ENCODE assay signal across 9 mouse cellular contexts in genomic region chr2:125122288-125122623, GRCm38 (mm10). TPM values are rescaled to one million over a fixed set of nuclear protein-coding genes. Genes with fewer than 3 reads are reported as not detected.
DNase-seq lines count a peak whose midpoint lies in the region; ATAC-seq and TF ChIP-seq lines count a peak whose summit lies in the region.
"Had no signal": no experiment of that assay in that cellular context is flagged by ENCODE, and none has a peak within 500 bp of the region (broad histone marks: within the 10 kb centered on the region; RNA-seq: fewer than 3 reads in every experiment).

No protein-coding gene starts in this region.

- peaks cover 43% of the 10 kb centered on the region for H3K4me1 ChIP-seq in erythroblast, embryonic 14.5 days (ENCODE audit: control insufficient read depth)
- peaks cover 66% of the 10 kb centered on the region for H3K4me1 ChIP-seq in E14TG2a.4 (replicated peaks; ENCODE audit: low read depth, low read length)
- peaks cover 23% of the 10 kb centered on the region for H3K4me1 ChIP-seq in forebrain, embryonic 16.5 days (replicated peaks; ENCODE audit: control insufficient read depth, insufficient read depth, low read length)

- H3K4me3 ChIP-seq in erythroblast, embryonic 14.5 days (replicated peaks) = peak overlapping the region; percentile 92
- H3K4me3 ChIP-seq in E14TG2a.4 (replicated peaks; ENCODE audit: low read length) = peak overlapping the region; percentile 87
- peak overlapping the region; percentile 74 for H3K4me3 ChIP-seq in forebrain, embryonic 16.5 days (replicated peaks; ENCODE audit: low read length)

- H3K9me3 ChIP-seq in erythroblast, embryonic 14.5 days (ENCODE audit: control insufficient read depth, low read length) = peaks cover 2% of the 10 kb centered on the region; the same call in 1 of the 2 replicates
- no peaks in the 10 kb centered on the region for H3K9me3 ChIP-seq in E14TG2a.4 (ENCODE audit: low read length)
- no peaks in the 10 kb centered on the region for H3K9me3 ChIP-seq in forebrain, embryonic 16.5 days (ENCODE audit: control insufficient read depth, low read length)

- WGBS in forebrain, embryonic 16.5 days = under 1% methylated on average over 4 of the region's 4 CpGs

- peak; percentile 4 for DNase-seq in lung, postnatal 25 days (ENCODE audit: low spot score)
- DNase-seq in cerebellum, adult 11 months = no peak
- no peak for DNase-seq in adrenal gland, postnatal 14 days
- no peak for DNase-seq in kidney, postnatal 10 days

- H3K9ac ChIP-seq in forebrain, embryonic 16.5 days (replicated peaks; ENCODE audit: low read depth, low read length) = peak overlapping the region; percentile 95

- peaks cover 27% of the 10 kb centered on the region for H3K36me3 ChIP-seq in erythroblast, embryonic 14.5 days (ENCODE audit: control insufficient read depth)
- peaks cover 19% of the 10 kb centered on the region; the same call in 1 of the 2 replicates for H3K36me3 ChIP-seq in E14TG2a.4 (ENCODE audit: insufficient read depth, low read length)
- no peaks in the 10 kb centered on the region for H3K36me3 ChIP-seq in forebrain, embryonic 16.5 days (ENCODE audit: control insufficient read depth, insufficient read depth)

- no peak for TF ChIP-seq CTCF in E14TG2a.4 (conservative IDR thresholded peaks at IDR 0.05; ENCODE audit: low read length)

- H3K4me2 ChIP-seq in forebrain, embryonic 16.5 days (ENCODE audit: low read length) = peak overlapping the region; percentile 94

- peaks cover 13% of the 10 kb centered on the region for H3K27me3 ChIP-seq in erythroblast, embryonic 14.5 days (ENCODE audit: control insufficient read depth)
- H3K27me3 ChIP-seq in E14TG2a.4 (ENCODE audit: insufficient read depth, low read length) = no peaks in the 10 kb centered on the region
- H3K27me3 ChIP-seq in forebrain, embryonic 16.5 days (replicated peaks; ENCODE audit: control insufficient read depth, insufficient read depth, low read length) = no peaks in the 10 kb centered on the region
- H3K27me3 ChIP-seq: CH12.LX had no signal

- peak overlapping the region; percentile 96 for H3K27ac ChIP-seq in forebrain, embryonic 16.5 days (ENCODE audit: low read length)

- ATAC-seq in erythroblast, adult 5-6 weeks (replicated peaks; ENCODE audit: low FRiP score, poor library complexity, severe bottlenecking) = no peak
- ATAC-seq in forebrain, embryonic 16.5 days = peak; percentile 39

RNA-seq across cellular contexts. Expression of gene Myef2, which starts 1.2 kb away (rescaled TPM):
- polyA plus RNA-seq in erythroblast, embryonic 14.5 days (2012) = 1.9 and 2.1 TPM in 2 replicates
- total RNA-seq in erythroblast, adult 5-6 weeks (2015; ENCODE audit: low replicate concordance) = 7.5 and 15.4 TPM in 2 replicates
- 32.5 and 38.1 TPM in 2 replicates for total RNA-seq in erythroblast, adult 5-6 weeks (2017; ENCODE audit: low replicate concordance)
- polyA plus RNA-seq in forebrain, embryonic 16.5 days (2015; fragmentation: Nextera tagmentation; extraction: Ambion mirVana) = 262 and 276 TPM in 2 replicates
- 37.3 and 37.7 TPM in 2 replicates for total RNA-seq in adrenal gland, postnatal 14 days (2021)
- total RNA-seq: CH12.LX had no signal

RNA-seq across cellular contexts. Expression of gene Ctxn2, which starts 14.2 kb away (rescaled TPM):
- not detected in 2 replicates for polyA plus RNA-seq in erythroblast, embryonic 14.5 days (2012)
- not detected in 2 replicates for total RNA-seq in erythroblast, adult 5-6 weeks (2015; ENCODE audit: low replicate concordance)
- not detected in 2 replicates for total RNA-seq in erythroblast, adult 5-6 weeks (2017; ENCODE audit: low replicate concordance)
- 3.8 and 6.8 TPM in 2 replicates for polyA plus RNA-seq in forebrain, embryonic 16.5 days (2015; fragmentation: Nextera tagmentation; extraction: Ambion mirVana)
- not detected in 2 replicates for total RNA-seq in adrenal gland, postnatal 14 days (2021)
- total RNA-seq: CH12.LX had no signal

RNA-seq across cellular contexts. Expression of gene Slc12a1, which starts 30.0 kb away (rescaled TPM):
- polyA plus RNA-seq in erythroblast, embryonic 14.5 days (2012) = not detected in 2 replicates
- not detected in 2 replicates for total RNA-seq in erythroblast, adult 5-6 weeks (2015; ENCODE audit: low replicate concordance)
- total RNA-seq in erythroblast, adult 5-6 weeks (2017; ENCODE audit: low replicate concordance) = not detected in 2 replicates
- polyA plus RNA-seq in forebrain, embryonic 16.5 days (2015; fragmentation: Nextera tagmentation; extraction: Ambion mirVana) = 0.04 TPM in 1 of 2 replicates, not detected in the other
- total RNA-seq in adrenal gland, postnatal 14 days (2021) = not detected in 2 replicates

RNA-seq across cellular contexts. Expression of gene Slc24a5, which starts 54.3 kb away (rescaled TPM):
- polyA plus RNA-seq in erythroblast, embryonic 14.5 days (2012) = not detected in 2 replicates
- total RNA-seq in erythroblast, adult 5-6 weeks (2015; ENCODE audit: low replicate concordance) = not detected in 2 replicates
- total RNA-seq in erythroblast, adult 5-6 weeks (2017; ENCODE audit: low replicate concordance) = 0.98 TPM in 1 of 2 replicates, not detected in the other
- 4.0 and 4.7 TPM in 2 replicates for polyA plus RNA-seq in forebrain, embryonic 16.5 days (2015; fragmentation: Nextera tagmentation; extraction: Ambion mirVana)
- 0.19 TPM in 1 of 2 replicates, not detected in the other for total RNA-seq in adrenal gland, postnatal 14 days (2021)
- total RNA-seq: CH12.LX had no signal
